Mouse (Mus musculus): ENCODE measurements around the gene Gm9376. TPM values are rescaled to one million over a fixed set of nuclear protein-coding genes. Genes with fewer than 3 reads are reported as not detected.

Gene Gm9376
- not detected in 2 replicates for polyA plus RNA-seq (2016; fragmentation: Nextera tagmentation; extraction: Ambion mirVana)

- no peak for ATAC-seq (ENCODE audit: low FRiP score, low read depth)
- 90% methylated on average over 2 of the region's 2 CpGs for WGBS
- Histone ChIP-seq H3K9ac (no peak within 1 kb of the TSS), H3K4me2 (replicated peaks) (no peak within 1 kb of the TSS), H3K27ac (no peak within 1 kb of the TSS), H3K27me3 (replicated peaks) (no peaks in the 10 kb centered on the region), H3K9me3 (no peaks in the 10 kb centered on the region), H3K36me3 (no peaks in the 10 kb centered on the region), H3K4me3 (no peak within 1 kb of the TSS), H3K4me1 (no peaks in the 10 kb centered on the region)
Measured at GRCm38 (mm10) chr14:118266660-118267059, at the start of gene Gm9376. Gm9376 (plus strand) TSS chr14:118266960.

GRCm38 (mm10) chr14:118220885-118221284 is 45.9 kb upstream of the Gm9376 start:
- ATAC-seq (ENCODE audit: low FRiP score, low read depth): no peak
- H3K4me2 ChIP-seq (replicated peaks): no peak overlapping the region
- H3K4me3 ChIP-seq: no peak overlapping the region
- peaks cover 33% of the 10 kb centered on the region for H3K27me3 ChIP-seq (replicated peaks)
- H3K9me3 ChIP-seq: no peaks in the 10 kb centered on the region
- H3K36me3 ChIP-seq: no peaks in the 10 kb centered on the region
- 93% methylated on average over 1 of the region's 1 CpGs for WGBS
- H3K9ac ChIP-seq: no peak overlapping the region
- H3K27ac ChIP-seq: no peak overlapping the region
- peaks cover 7% of the 10 kb centered on the region; the same call in 1 of the 2 replicates for H3K4me1 ChIP-seq

- WGBS: 17% methylated on average over 16 of the region's 16 CpGs
- Histone ChIP-seq H3K4me3 (no peak overlapping the region), H3K9me3 (no peaks in the 10 kb centered on the region), H3K27ac (no peak overlapping the region), H3K9ac (no peak overlapping the region), H3K27me3 (replicated peaks) (peaks cover 64% of the 10 kb centered on the region), H3K36me3 (no peaks in the 10 kb centered on the region), H3K4me1 (peaks cover 39% of the 10 kb centered on the region), H3K4me2 (replicated peaks) (peak overlapping the region; percentile 50)
- no peak for ATAC-seq (ENCODE audit: low FRiP score, low read depth)
Measured at GRCm38 (mm10) chr14:118225061-118225743, 41.6 kb upstream of the Gm9376 start.

DNA sequence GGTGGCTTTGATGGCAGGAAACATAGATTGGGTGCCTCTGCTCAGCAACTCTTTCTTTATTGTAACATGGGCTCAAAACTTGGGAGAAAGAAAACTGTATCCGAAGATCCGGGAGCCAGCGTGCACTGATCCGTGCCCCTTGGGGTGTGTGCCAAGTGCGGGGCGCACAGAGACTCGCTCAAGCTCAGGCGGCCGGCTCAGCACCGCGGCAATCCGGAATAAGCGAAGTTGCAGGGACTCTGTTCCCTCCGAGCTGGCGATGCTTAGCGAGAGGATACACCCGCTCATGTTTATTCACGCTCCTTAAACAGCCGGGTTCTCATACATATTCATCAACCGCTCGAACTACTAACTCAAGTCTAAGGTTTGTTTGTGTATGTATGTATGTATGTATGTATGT is 40.8 kb upstream of the Gm9376 start:
- no peaks in the 10 kb centered on the region for H3K9me3 ChIP-seq
- no peaks in the 10 kb centered on the region for H3K36me3 ChIP-seq
- no peak overlapping the region for H3K9ac ChIP-seq
- peaks cover 40% of the 10 kb centered on the region for H3K4me1 ChIP-seq
- H3K27me3 ChIP-seq (replicated peaks): peaks cover 65% of the 10 kb centered on the region
- H3K4me2 ChIP-seq (replicated peaks): peak overlapping the region; percentile 50
- peak; percentile 36 for ATAC-seq (ENCODE audit: low FRiP score, low read depth)
- WGBS: under 1% methylated on average over 21 of the region's 21 CpGs
- H3K27ac ChIP-seq: no peak overlapping the region
- H3K4me3 ChIP-seq: no peak overlapping the region

DNA sequence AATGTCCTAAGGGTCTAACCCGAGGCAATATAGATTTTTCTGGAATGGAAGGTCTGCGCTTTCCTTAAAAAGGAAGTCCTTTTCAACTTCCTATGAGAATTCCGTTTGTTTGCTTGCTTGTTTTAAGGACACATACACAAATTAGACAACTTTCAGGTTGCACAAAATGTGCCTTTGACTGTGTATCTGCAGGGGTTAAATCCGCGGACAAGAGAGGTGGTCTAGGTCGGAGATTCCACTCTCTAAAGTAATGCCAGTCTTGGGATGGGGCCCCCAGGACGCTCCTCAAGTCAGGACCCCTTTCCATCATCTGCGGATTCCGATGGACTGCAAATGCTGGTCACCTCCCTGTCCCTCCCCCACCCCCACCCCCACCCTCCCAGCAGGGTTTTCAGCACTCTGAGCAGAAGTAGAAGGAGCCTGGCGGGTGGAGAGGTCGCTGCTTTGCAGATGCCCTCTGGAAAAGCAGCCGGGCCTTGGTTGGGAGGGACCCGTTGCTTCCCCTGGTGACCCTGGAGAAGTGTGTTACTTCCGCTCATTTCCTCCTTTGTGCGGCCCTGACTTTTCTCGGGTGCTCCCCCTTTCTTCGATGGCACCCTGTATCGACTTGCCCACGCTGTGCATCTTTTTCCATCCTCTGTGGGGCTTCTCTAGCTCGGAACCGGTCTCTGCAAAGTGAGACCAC is 40.1 kb upstream of the Gm9376 start:
- Histone ChIP-seq H3K9me3 (no peaks in the 10 kb centered on the region), H3K4me1 (peaks cover 44% of the 10 kb centered on the region), H3K36me3 (no peaks in the 10 kb centered on the region), H3K9ac (no peak overlapping the region), H3K4me3 (no peak overlapping the region), H3K27ac (no peak overlapping the region), H3K27me3 (replicated peaks) (peaks cover 71% of the 10 kb centered on the region), H3K4me2 (replicated peaks) (peak overlapping the region; percentile 50)
- whole genome bisulfite sequencing: under 1% methylated on average over 21 of the region's 21 CpGs
- ATAC-seq (ENCODE audit: low FRiP score, low read depth): no peak

GRCm38 (mm10) chr14:118232381-118232970 is 34.3 kb upstream of the Gm9376 start:
- Histone ChIP-seq H3K9me3 (no peaks in the 10 kb centered on the region), H3K27ac (no peak overlapping the region), H3K4me2 (replicated peaks) (peak overlapping the region; percentile 53), H3K9ac (no peak overlapping the region), H3K4me1 (peaks cover 47% of the 10 kb centered on the region), H3K4me3 (no peak overlapping the region), H3K36me3 (no peaks in the 10 kb centered on the region), H3K27me3 (replicated peaks) (peaks cover 58% of the 10 kb centered on the region)
- WGBS: 1% methylated on average over 8 of the region's 8 CpGs
- ATAC-seq (ENCODE audit: low FRiP score, low read depth): no peak

- Histone ChIP-seq H3K36me3 (no peaks in the 10 kb centered on the region), H3K9ac (peak overlapping the region; percentile 86), H3K27ac (no peak overlapping the region), H3K4me1 (peaks cover 32% of the 10 kb centered on the region), H3K4me2 (replicated peaks) (peak overlapping the region; percentile 89), H3K9me3 (no peaks in the 10 kb centered on the region), H3K27me3 (replicated peaks) (peaks cover 49% of the 10 kb centered on the region), H3K4me3 (peak overlapping the region; percentile 62)
- 2% methylated on average over 26 of the region's 26 CpGs for WGBS
- no peak for ATAC-seq (ENCODE audit: low FRiP score, low read depth)
Measured at GRCm38 (mm10) chr14:118233786-118234540, 32.8 kb upstream of the Gm9376 start.

DNA sequence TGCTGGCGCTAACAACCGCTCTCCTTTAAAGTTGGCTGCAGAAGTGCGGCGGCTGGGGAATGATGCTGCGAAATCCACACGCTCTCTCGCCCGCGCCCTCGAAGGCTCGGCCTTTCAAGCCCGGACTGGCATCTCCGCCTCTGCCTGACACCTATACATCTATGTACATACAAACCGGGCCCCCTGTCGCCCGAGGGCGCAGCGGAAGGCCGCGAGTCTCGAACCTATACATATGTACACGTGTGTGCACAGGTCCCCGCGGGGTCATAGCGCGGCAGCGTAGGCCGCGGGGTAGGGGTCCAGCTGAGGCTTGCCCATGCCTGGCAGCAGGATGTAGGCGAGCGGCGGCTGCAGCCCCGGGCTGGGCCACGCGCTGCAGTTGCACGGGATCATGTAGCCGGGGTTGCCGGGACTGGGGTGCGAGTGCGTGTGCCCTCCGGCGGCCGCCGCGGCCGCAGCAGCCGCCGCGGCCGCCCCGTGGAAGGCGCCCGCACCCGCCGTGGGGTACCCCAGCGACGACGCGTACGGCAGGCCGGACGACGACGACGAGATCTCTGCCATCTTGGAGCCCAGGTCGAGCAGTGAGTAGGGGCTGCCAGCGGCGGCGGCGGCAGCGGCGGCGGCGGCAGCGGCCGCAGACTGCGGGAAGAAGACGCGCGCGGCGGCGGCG is 32.1 kb upstream of the Gm9376 start:
- H3K4me3 ChIP-seq: peak overlapping the region; percentile 62
- peaks cover 49% of the 10 kb centered on the region for H3K27me3 ChIP-seq (replicated peaks)
- WGBS: under 1% methylated on average over 83 of the region's 84 CpGs
- ATAC-seq (ENCODE audit: low FRiP score, low read depth): no peak
- no peaks in the 10 kb centered on the region for H3K9me3 ChIP-seq
- H3K4me2 ChIP-seq (replicated peaks): peak overlapping the region; percentile 89
- H3K36me3 ChIP-seq: no peaks in the 10 kb centered on the region
- H3K4me1 ChIP-seq: peaks cover 28% of the 10 kb centered on the region
- H3K27ac ChIP-seq: peak overlapping the region; percentile 2; the same call in 1 of the 2 replicates
- peak overlapping the region; percentile 86 for H3K9ac ChIP-seq

DNA sequence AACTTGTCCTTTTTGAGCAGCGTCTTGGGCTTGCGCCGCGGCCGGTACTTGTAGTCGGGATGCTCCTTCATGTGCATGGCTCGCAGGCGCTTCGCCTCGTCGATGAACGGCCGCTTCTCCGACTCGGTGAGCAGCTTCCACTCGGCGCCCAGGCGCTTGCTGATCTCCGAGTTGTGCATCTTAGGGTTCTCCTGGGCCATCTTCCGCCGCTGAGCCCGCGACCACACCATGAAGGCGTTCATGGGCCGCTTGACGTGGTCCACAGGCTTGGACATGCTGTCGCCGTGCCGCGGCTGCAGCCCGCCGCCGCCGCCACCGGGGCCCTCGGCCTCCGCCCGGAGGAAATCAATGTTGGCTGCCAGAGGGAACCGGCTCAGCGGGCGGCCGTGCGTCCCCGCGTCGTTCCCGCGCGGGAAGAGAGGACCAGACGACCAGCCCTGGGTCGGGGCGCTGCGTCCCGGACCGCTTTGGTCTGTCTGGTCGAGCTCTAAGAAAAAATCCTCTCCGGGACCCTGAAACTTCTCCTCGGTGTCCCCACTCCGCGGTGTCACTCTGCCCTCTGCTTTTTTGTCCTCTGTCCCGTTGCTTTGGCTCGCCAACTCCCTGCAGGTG is 31.3 kb upstream of the Gm9376 start:
- Histone ChIP-seq H3K9ac (peak overlapping the region; percentile 86), H3K36me3 (no peaks in the 10 kb centered on the region), H3K9me3 (peaks cover 6% of the 10 kb centered on the region; the same call in 1 of the 2 replicates), H3K27me3 (replicated peaks) (peaks cover 47% of the 10 kb centered on the region), H3K4me3 (peak overlapping the region; percentile 62), H3K27ac (peak overlapping the region; percentile 2; the same call in 1 of the 2 replicates), H3K4me2 (replicated peaks) (peak overlapping the region; percentile 89), H3K4me1 (peaks cover 28% of the 10 kb centered on the region)
- no peak for ATAC-seq (ENCODE audit: low FRiP score, low read depth)
- WGBS: under 1% methylated on average over 62 of the region's 62 CpGs

GRCm38 (mm10) chr14:118235973-118236885 is 30.5 kb upstream of the Gm9376 start:
- peaks cover 6% of the 10 kb centered on the region; the same call in 1 of the 2 replicates for H3K9me3 ChIP-seq
- H3K27ac ChIP-seq: peak overlapping the region; percentile 70
- H3K4me2 ChIP-seq (replicated peaks): peak overlapping the region; percentile 89
- under 1% methylated on average over 73 of the region's 73 CpGs for WGBS
- H3K9ac ChIP-seq: peak overlapping the region; percentile 86
- no peaks in the 10 kb centered on the region for H3K36me3 ChIP-seq
- peak; percentile 49 for ATAC-seq (ENCODE audit: low FRiP score, low read depth)
- H3K4me1 ChIP-seq: peaks cover 24% of the 10 kb centered on the region
- peak overlapping the region; percentile 62 for H3K4me3 ChIP-seq
- peaks cover 43% of the 10 kb centered on the region for H3K27me3 ChIP-seq (replicated peaks)

Data from neural tube, embryonic 12.5 days (tissue).